Mouse (Mus musculus): ENCODE data around the gene Rbfox3.

DNA sequence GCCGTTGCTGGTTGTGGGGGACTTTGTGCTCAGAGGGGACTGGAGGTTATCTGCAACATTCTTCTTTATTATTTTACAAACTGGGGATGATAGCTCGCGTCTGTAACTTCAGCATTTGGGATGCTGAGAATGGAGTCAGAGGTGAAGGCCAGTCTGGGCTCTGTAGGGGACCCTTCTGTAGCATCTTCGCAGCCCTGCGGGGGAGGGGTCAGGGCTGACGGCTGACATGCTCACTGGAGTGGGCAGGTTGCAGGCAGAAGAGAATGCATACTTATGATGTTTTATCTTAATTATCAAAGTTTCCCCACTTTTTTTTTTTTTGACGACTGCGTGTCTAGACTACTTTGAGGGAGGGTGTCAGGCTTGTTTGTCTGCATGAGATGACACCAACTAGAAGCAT lies 234.1 kb downstream of the Rbfox3 start:
- TF ChIP-seq CTCF (IDR thresholded peaks at IDR 0.05; ENCODE audit: extremely low read depth, insufficient read depth, insufficient read length, insufficient replicate concordance) (no peak), POLR2A (IDR thresholded peaks at IDR 0.05; ENCODE audit: low read depth, low read length) (no peak)
